In genomic region chr13:38753722-38754121, GRCm38 (mm10) we compare ENCODE assay signal across 31 mouse cellular contexts.
A peak's percentile ranks its signal among the peaks of the same experiment; 100 is the strongest.
DNase-seq lines count a peak whose midpoint lies in the region; ATAC-seq lines count a peak whose summit lies in the region.
"Had no signal": no experiment of that assay in that cellular context is flagged by ENCODE, and none has a peak within 500 bp of the region (broad histone marks: within the 10 kb centered on the region; RNA-seq: fewer than 3 reads in every experiment).

No protein-coding gene starts in this region.

- no peaks in the 10 kb centered on the region for H3K36me3 ChIP-seq in kidney, embryonic 14.5 days (ENCODE audit: control insufficient read depth, insufficient read depth, low read length)
- H3K36me3 ChIP-seq: embryonic facial prominence, embryonic 10.5 days; embryonic facial prominence, embryonic 15.5 days; forebrain, embryonic 12.5 days; hindbrain, embryonic 12.5 days; intestine, embryonic 15.5 days; liver, embryonic 12.5 days; midbrain, embryonic 12.5 days; neural tube, embryonic 12.5 days had no signal

- H3K4me3 ChIP-seq in kidney, embryonic 14.5 days (ENCODE audit: low read length) = no peak overlapping the region
- H3K4me3 ChIP-seq: embryonic facial prominence, embryonic 10.5 days; embryonic facial prominence, embryonic 15.5 days; forebrain, embryonic 12.5 days; hindbrain, embryonic 12.5 days; intestine, embryonic 15.5 days; liver, embryonic 12.5 days; megakaryocyte, embryonic 14.5 days; midbrain, embryonic 12.5 days; myocyte; neural tube, embryonic 12.5 days had no signal

- peaks cover 3% of the 10 kb centered on the region; the same call in 1 of the 2 replicates for H3K9me3 ChIP-seq in kidney, embryonic 14.5 days (ENCODE audit: control insufficient read depth, low read length)
- H3K9me3 ChIP-seq: embryonic facial prominence, embryonic 10.5 days; embryonic facial prominence, embryonic 15.5 days; forebrain, embryonic 12.5 days; hindbrain, embryonic 12.5 days; intestine, embryonic 15.5 days; neural tube, embryonic 12.5 days had no signal

- intact Hi-C loops in left cerebral cortex, postnatal 25 days (cut with DNase I) = loop anchor here (1.0 to 2.0 kb wide), 4 partner anchors 47 to 183 kb away; no protein-coding TSS in a partner anchor

- WGBS in kidney, embryonic 14.5 days = 80% methylated on average over 4 of the region's 4 CpGs

- H3K27ac ChIP-seq in kidney, embryonic 14.5 days (ENCODE audit: low read depth, low read length) = no peak overlapping the region
- H3K27ac ChIP-seq: embryonic facial prominence, embryonic 10.5 days; embryonic facial prominence, embryonic 15.5 days; forebrain, embryonic 12.5 days; hindbrain, embryonic 12.5 days; hindbrain, postnatal 0 days; intestine, embryonic 15.5 days; liver, embryonic 12.5 days; midbrain, embryonic 12.5 days; neural tube, embryonic 12.5 days had no signal

- no peak for ATAC-seq in kidney, embryonic 14.5 days (ENCODE audit: low FRiP score, low TSS enrichment)
- ATAC-seq: forebrain, postnatal 0 days; hindbrain, postnatal 0 days; intestine, embryonic 15.5 days; liver, embryonic 12.5 days; liver, postnatal 0 days; lung, postnatal 0 days had no signal

- no peak overlapping the region for H3K9ac ChIP-seq in kidney, embryonic 14.5 days (ENCODE audit: low read depth, low read length)
- H3K9ac ChIP-seq: embryonic facial prominence, embryonic 15.5 days; forebrain, embryonic 12.5 days; forebrain, postnatal 0 days; hindbrain, embryonic 12.5 days; intestine, embryonic 15.5 days; liver, embryonic 12.5 days; liver, postnatal 0 days; midbrain, embryonic 12.5 days; neural tube, embryonic 12.5 days had no signal

- H3K4me1 ChIP-seq in kidney, embryonic 14.5 days (ENCODE audit: control insufficient read depth, insufficient read depth, low read length) = no peaks in the 10 kb centered on the region
- H3K4me1 ChIP-seq: embryonic facial prominence, embryonic 10.5 days; embryonic facial prominence, embryonic 15.5 days; hindbrain, embryonic 12.5 days; intestine, embryonic 15.5 days; liver, embryonic 12.5 days; megakaryocyte, embryonic 14.5 days; midbrain, embryonic 12.5 days; neural tube, embryonic 12.5 days had no signal

- H3K4me2 ChIP-seq in kidney, embryonic 14.5 days (replicated peaks; ENCODE audit: low read depth, low read length) = no peak overlapping the region
- H3K4me2 ChIP-seq: embryonic facial prominence, embryonic 15.5 days; forebrain, embryonic 12.5 days; heart, embryonic 11.5 days; hindbrain, embryonic 12.5 days; intestine, embryonic 15.5 days; liver, embryonic 12.5 days; midbrain, embryonic 12.5 days; neural tube, embryonic 12.5 days had no signal

- DNase-seq in frontal cortex, adult 2 months (ENCODE audit: extremely low spot score in 1 of 2, low spot score in 1 of 2) = peak; percentile 57 to 61
- no peak for DNase-seq in frontal cortex, postnatal 25 days (ENCODE audit: low spot score in 2 of 2)
- peak; percentile 63 for DNase-seq in right cerebral cortex, adult 18-20 months
- no peak for DNase-seq in right cerebral cortex, postnatal 4 days
- DNase-seq in left cerebral cortex, postnatal 25 days (ENCODE audit: low spot score in 2 of 2) = peak; percentile 9 to 90
- no peak for DNase-seq in layer of hippocampus, postnatal 25 days (ENCODE audit: extremely low spot score in 1 of 2, low spot score in 1 of 2)
- DNase-seq: adrenal gland, postnatal 14 days; cerebellum, adult 18-20 months; cerebellum, postnatal 10 days; forebrain, postnatal 0 days; gastrocnemius, postnatal 10 days; heart, postnatal 36 days; kidney, adult 8-10 months; kidney, postnatal 10 days; liver, postnatal 0 days; lung, postnatal 4 days; thymus, postnatal 4 days had no signal

- no peaks in the 10 kb centered on the region for H3K27me3 ChIP-seq in kidney, embryonic 14.5 days (ENCODE audit: control insufficient read depth, insufficient read depth, low read length)
- H3K27me3 ChIP-seq: embryonic facial prominence, embryonic 15.5 days; forebrain, embryonic 12.5 days; hindbrain, embryonic 12.5 days; intestine, embryonic 15.5 days; liver, embryonic 12.5 days; megakaryocyte, embryonic 14.5 days; midbrain, embryonic 12.5 days; neural tube, embryonic 12.5 days had no signal

Comparison
In these comparisons a context has a peak if more than half of its experiments do, and no peak if none do; other contexts are left out.
1. DNase-seq: peak in frontal cortex, adult 2 months (2 of 2), right cerebral cortex, adult 18-20 months (single experiment) and left cerebral cortex, postnatal 25 days (2 of 2); none in frontal cortex, postnatal 25 days (0 of 2), right cerebral cortex, postnatal 4 days (single experiment) and layer of hippocampus, postnatal 25 days (0 of 2).